Mouse (Mus musculus) intestine, postnatal 0 days (tissue): ENCODE results near the gene Ndufb2. TPM values are rescaled to one million over a fixed set of nuclear protein-coding genes. Genes with fewer than 3 reads are reported as not detected.

Source experiments
- ATAC-seq: fragments of 200-750 bp; cut with Nextera tagmentation; 2 replicates; pipeline ENCODE4 v1.8.0; 2017; ENCODE audit warnings: mild to moderate bottlenecking, moderate TSS enrichment, moderate library complexity
- H3K27ac ChIP-seq: fragments of 300-500 bp; sonication (generic); 2 replicates; pipeline ENCODE4 v1.5.1; 2014; ENCODE audit warnings: mild to moderate bottlenecking, low read depth, low read length, moderate library complexity
- H3K27me3 ChIP-seq: fragments of 300-500 bp; sonication (generic); replicated peaks from 2 replicates; pipeline ENCODE4 v1.6.1; 2014; ENCODE audit warnings: low read length, mixed read lengths; ENCODE audit not compliant: control insufficient read depth, insufficient read depth
- H3K36me3 ChIP-seq: fragments of 300-500 bp; sonication (generic); 2 replicates; pipeline ENCODE4 v1.6.1; 2014; ENCODE audit warnings: mild to moderate bottlenecking, moderate library complexity; ENCODE audit not compliant: control insufficient read depth, insufficient read depth
- H3K4me1 ChIP-seq: fragments of 300-500 bp; sonication (generic); replicated peaks from 2 replicates; pipeline ENCODE4 v1.6.1; 2014; ENCODE audit warnings: antibody characterized with exemption, low read length, mixed read lengths; ENCODE audit not compliant: control insufficient read depth, insufficient read depth
- H3K4me2 ChIP-seq: fragments of 300-500 bp; sonication (generic); replicated peaks from 2 replicates; pipeline ENCODE4 v1.6.1; 2014; ENCODE audit warnings: low read depth, mild to moderate bottlenecking, moderate library complexity
- H3K4me3 ChIP-seq: fragments of 300-500 bp; sonication (generic); 2 replicates; pipeline ENCODE4 v1.5.1; 2014; ENCODE audit warnings: low read depth, low read length
- H3K9ac ChIP-seq: fragments of 300-500 bp; sonication (generic); 2 replicates; pipeline ENCODE4 v1.6.1; 2014; ENCODE audit warnings: mild to moderate bottlenecking, low read depth, low read length
- H3K9me3 ChIP-seq: fragments of 300-500 bp; sonication (generic); 2 replicates; pipeline ENCODE4 v1.6.1; 2016; ENCODE audit warnings: mixed run types; ENCODE audit not compliant: control insufficient read depth
- CTCF ChIP-seq: sonication (generic); IDR thresholded peaks from 2 replicates; pipeline ENCODE4 v1.5.1; 2016; ENCODE audit warnings: low read depth, mild to moderate bottlenecking, control low read depth, antibody characterized with exemption, moderate library complexity
- WGBS: fragments of 180-500 bp; shearing (Covaris S2); extraction: QIAGEN DNeasy Blood & Tissue Kit; methylation state at CpG from one replicate; pipeline ENCODE4 v1.1.7; 2014; 5-methylcytosine and 5-hydroxymethylcytosine counted together
- polyA plus RNA-seq: library from polyadenylated mRNA; unstranded; fragments of >200 nt; fragmentation: Nextera tagmentation; extraction: Ambion mirVana; gene quantifications from 2 replicates; pipeline ENCODE4 v1.2.1, GENCODE M21; 2015

Gene Ndufb2
- polyA plus RNA-seq, 1 experiment from 2014 or later = 498 TPM

- ATAC-seq = peak; percentile 6; the same call in 1 of the 2 replicates
- no peaks in the 10 kb centered on the region for H3K9me3 ChIP-seq
- 0 out of 2 replicates have a peak, but pooled peaks cover 5% of the 10 kb centered on the region for H3K4me1 ChIP-seq
- no peaks in the 10 kb centered on the region for H3K27me3 ChIP-seq
- H3K36me3 ChIP-seq = peaks cover 24% of the 10 kb centered on the region
- 18% methylated on average over 10 of the region's 10 CpGs for WGBS
- H3K9ac ChIP-seq = peak overlapping the region; percentile 85; the same call in 1 of the 2 replicates
- H3K4me2 ChIP-seq = peak overlapping the region; percentile 84
- H3K4me3 ChIP-seq = peak overlapping the region; percentile 83
- H3K27ac ChIP-seq = no peak overlapping the region
- no peak for TF ChIP-seq CTCF
Observed at GRCm38 (mm10) chr6:39574555-39574869, 17.9 kb upstream of the Ndufb2 start.

- Histone ChIP-seq H3K4me1 (0 out of 2 replicates have a peak, but pooled peaks cover 5% of the 10 kb centered on the region), H3K27me3 (no peaks in the 10 kb centered on the region), H3K4me2 (peak overlapping the region; percentile 84), H3K9ac (no peak overlapping the region), H3K27ac (no peak overlapping the region), H3K36me3 (peaks cover 28% of the 10 kb centered on the region), H3K9me3 (no peaks in the 10 kb centered on the region), H3K4me3 (peak overlapping the region; percentile 83)
- no peak for TF ChIP-seq CTCF
- ATAC-seq = no peak
- 61% methylated on average over 7 of the region's 7 CpGs for WGBS
Observed at GRCm38 (mm10) chr6:39574951-39575350, 17.4 kb upstream of the Ndufb2 start.

- H3K4me3 ChIP-seq = no peak overlapping the region
- H3K9ac ChIP-seq = no peak overlapping the region
- no peak for TF ChIP-seq CTCF
- H3K9me3 ChIP-seq = no peaks in the 10 kb centered on the region
- WGBS = 87% methylated on average over 7 of the region's 7 CpGs
- no peaks in the 10 kb centered on the region for H3K27me3 ChIP-seq
- no peak overlapping the region for H3K4me2 ChIP-seq
- peaks cover 57% of the 10 kb centered on the region for H3K36me3 ChIP-seq
- no peak for ATAC-seq
- 0 out of 2 replicates have a peak, but pooled peaks cover 5% of the 10 kb centered on the region for H3K4me1 ChIP-seq
- no peak overlapping the region for H3K27ac ChIP-seq
Observed at GRCm38 (mm10) chr6:39579552-39579951, 12.8 kb upstream of the Ndufb2 start.

GRCm38 (mm10) chr6:39580558-39580957 is 11.8 kb upstream of the Ndufb2 start:
- 91% methylated on average over 2 of the region's 2 CpGs for WGBS
- Histone ChIP-seq H3K36me3 (peaks cover 65% of the 10 kb centered on the region), H3K4me1 (no peaks in the 10 kb centered on the region), H3K27ac (no peak overlapping the region), H3K4me3 (no peak overlapping the region), H3K9me3 (no peaks in the 10 kb centered on the region), H3K4me2 (no peak overlapping the region), H3K9ac (no peak overlapping the region), H3K27me3 (no peaks in the 10 kb centered on the region)
- no peak for TF ChIP-seq CTCF
- no peak for ATAC-seq

GRCm38 (mm10) chr6:39581087-39581784 is 11.1 kb upstream of the Ndufb2 start:
- no peak for ATAC-seq
- no peak for TF ChIP-seq CTCF
- 77% methylated on average over 7 of the region's 7 CpGs for WGBS

GRCm38 (mm10) chr6:39585517-39585916 is 6.9 kb upstream of the Ndufb2 start, which contains the start of gene Gm42420:
Gene Gm42420 (plus strand): TSS chr6:39585753.
- Histone ChIP-seq H3K27ac (no peak within 1 kb of the TSS), H3K4me3 (no peak within 1 kb of the TSS), H3K36me3 (peaks cover 52% of the 10 kb centered on the region), H3K9me3 (no peaks in the 10 kb centered on the region), H3K9ac (no peak within 1 kb of the TSS), H3K27me3 (no peaks in the 10 kb centered on the region), H3K4me2 (no peak within 1 kb of the TSS), H3K4me1 (no peaks in the 10 kb centered on the region)
- no peak for TF ChIP-seq CTCF
- ATAC-seq = no peak
- 92% methylated on average over 6 of the region's 6 CpGs for WGBS

More at GRCm38 (mm10) chr6:39581087-39581784, 11.1 kb upstream of the Ndufb2 start:
- Histone ChIP-seq H3K9me3 (no peaks in the 10 kb centered on the region), H3K4me2 (no peak overlapping the region), H3K27me3 (no peaks in the 10 kb centered on the region), H3K4me3 (no peak overlapping the region), H3K27ac (no peak overlapping the region), H3K9ac (no peak overlapping the region), H3K4me1 (no peaks in the 10 kb centered on the region), H3K36me3 (peaks cover 72% of the 10 kb centered on the region)
